Mouse (Mus musculus): ENCODE results near the gene Pcsk7.

Gene Pcsk7

DNA sequence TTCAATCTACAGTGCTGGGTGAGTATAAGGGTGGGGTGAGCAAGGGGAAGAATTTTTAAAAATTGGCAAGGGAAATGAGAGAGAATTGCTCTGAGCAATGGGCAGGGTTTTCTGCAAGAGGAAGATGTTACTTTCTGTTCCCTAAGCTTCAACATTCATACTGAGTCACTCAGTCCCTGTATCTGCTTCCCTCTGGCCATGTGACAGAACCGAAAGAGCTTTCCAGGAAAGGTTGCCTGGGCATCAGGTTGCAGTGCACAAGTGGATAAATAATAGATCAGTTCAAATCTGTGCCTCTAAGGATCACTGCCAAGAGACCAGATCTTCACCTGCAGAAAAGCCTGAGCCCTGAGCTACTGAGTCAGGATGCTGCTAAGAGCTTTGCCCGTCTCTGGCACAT is 55.6 kb downstream of the Pcsk7 start:
- no peak for DNase-seq (ENCODE audit: low spot score in 2 of 2)

- no peak for DNase-seq (ENCODE audit: low spot score in 2 of 2)
Observed at GRCm38 (mm10) chr9:45963577-45963976, 57.3 kb downstream of the Pcsk7 start.

- DNase-seq (ENCODE audit: low spot score in 2 of 2): no peak
Observed at GRCm38 (mm10) chr9:45976884-45977283, 70.6 kb downstream of the Pcsk7 start.
